Mouse (Mus musculus): ENCODE data around the gene Auts2.

Auts2 gene

DNA sequence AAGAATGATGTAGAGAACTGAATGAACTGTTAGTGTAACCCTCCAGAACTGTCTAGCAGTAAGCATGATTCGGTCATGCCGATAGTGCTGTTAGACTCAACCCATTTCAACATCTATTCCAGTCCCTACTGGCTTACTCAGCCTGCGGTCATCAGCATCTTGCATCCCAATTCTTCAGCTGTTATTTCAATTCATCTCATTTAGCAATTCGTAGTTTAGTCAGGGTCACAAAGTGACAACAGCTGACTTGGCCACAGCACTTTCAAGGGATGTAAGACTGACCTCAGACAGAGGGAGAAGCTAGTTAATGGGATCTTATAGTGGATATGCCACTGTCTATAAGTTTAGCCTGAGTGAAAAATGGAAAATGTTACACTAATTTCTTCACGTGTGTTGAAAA is 936.4 kb downstream of the Auts2 start:
- no peak for DNase-seq (ENCODE audit: low spot score)

DNA sequence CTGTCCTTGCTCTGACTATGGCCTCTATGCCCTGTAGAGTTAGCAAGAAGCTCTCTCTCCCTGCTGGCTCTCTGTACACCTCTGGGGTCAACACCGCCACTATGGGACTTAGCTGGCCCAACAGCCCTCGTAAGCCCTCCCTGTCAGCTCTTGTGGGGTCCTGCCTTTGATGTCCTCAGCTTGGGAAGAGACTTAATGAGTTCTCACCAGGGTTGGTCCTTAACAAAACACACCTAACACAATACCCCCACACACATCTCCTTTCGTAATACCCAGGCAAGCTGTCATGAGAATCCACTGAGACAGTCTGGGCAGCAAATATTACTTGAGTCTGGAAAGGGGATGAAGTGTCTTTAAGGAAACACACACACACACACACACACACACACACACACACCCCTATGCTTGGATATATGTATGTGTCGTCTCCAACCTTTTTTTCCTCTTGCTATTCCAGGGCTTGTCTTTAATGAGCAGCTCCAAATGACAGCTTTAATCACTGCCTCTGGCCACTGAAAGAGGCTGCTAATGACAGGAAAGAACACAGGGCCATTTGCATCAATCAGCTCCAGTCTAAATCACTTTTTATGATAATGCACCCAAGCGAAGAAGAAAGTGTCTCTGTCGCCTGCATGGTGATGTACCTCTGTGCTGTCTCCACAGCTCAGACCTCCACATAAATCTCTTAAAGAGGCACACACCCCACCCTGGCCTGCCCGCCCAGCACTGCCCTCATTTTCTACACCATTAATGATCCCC is 941.0 kb downstream of the Auts2 start:
- no peak for DNase-seq (ENCODE audit: low spot score)

DNA sequence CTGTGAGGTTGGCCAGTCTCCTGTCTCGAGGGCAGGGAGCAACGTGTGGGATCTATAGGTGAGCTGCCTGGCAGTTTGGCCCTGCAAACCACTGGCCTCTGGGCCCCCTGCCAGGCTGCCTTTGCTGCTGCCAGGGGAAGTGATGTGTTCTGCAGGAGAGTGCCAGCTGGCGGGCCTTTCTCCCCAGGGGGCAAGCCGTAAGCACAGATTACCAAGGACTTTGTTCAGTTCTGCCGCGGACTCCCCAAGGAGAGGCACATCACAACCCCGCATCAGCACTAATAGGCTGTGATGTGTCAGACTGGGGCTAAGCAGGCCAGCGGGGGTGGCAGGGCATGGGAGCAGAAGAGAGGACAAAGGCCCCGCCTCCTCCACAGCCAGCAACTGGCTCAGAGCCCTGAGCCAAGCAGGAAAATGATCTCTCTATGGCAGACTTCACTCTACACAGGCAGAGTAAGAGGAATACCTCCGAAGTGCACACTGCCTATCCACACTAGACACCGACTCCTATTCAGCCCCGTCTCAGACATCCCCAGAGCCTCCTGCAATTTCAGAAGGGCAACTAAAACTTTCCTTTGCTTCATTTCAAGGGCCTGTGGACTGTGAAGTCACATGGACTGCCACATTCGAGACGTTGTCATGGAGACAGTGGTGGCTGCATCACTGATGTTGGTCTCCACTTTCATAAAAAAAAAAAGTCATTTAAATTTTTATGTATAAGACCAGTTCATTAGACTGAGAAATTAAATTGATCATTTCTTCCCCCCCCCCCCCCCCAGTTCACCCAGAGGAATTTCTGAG is 942.6 kb downstream of the Auts2 start:
- DNase-seq (ENCODE audit: low spot score) = no peak

DNA sequence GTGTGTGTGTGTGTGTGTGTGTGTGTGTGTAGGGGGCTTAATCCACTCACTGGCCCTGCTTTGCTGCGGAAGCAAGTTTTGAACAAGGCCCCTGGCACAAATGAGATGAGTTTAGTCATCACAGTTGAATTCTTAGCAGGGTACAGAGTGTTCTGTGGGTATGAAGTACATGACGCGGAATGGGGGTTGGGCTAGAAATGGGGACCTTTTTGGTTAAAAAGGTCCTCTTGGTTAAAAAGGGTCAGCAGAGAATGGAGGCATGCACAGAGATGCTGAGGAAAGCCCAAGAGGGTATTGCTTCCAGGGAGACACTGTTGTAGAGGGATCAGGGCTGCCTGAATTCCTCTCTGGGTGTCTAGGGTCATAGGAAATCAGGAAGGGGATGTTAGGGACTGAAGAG is 945.6 kb downstream of the Auts2 start:
- DNase-seq (ENCODE audit: low spot score) = no peak

DNA sequence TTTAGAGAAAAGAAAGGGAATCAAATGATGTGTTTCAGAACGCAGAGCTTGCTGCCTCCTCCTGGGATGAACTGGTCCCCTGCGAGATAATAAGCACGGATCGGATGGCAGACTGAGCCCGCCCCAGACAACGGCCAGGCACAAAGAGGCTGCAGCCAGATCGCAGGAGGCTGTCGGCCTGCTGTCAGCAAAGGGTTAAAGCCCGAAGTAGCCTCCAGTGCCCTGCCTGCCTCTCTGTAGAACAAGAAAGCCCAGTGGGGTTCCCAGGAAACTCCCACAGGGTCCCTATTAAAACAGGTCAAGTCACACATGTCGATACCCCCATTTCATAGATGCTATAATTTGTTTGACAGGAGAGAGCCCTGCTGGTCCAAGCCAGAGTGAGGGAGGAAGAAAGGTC is 946.6 kb downstream of the Auts2 start:
- no peak for DNase-seq (ENCODE audit: low spot score)

DNA sequence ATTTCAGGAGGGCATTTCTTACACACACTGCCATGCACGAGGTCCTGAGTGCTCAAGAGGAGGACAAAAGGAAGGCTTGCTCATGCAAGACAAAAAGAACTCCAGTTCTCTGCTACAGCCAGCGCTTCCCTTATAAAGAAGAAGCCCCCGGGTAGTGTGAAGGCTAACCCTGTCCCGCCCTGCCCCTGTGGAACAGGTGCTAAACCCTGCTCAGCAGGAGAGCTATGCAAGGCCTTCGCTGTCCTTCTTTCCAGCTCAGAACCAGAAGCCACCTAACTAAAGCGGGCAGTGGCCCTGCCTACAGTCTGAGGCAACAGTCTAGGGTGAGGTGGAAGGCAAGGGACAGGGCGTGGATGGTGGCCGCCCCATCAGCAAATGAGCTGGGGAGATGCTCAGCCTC is 947.4 kb downstream of the Auts2 start:
- DNase-seq (ENCODE audit: low spot score) = no peak

DNA sequence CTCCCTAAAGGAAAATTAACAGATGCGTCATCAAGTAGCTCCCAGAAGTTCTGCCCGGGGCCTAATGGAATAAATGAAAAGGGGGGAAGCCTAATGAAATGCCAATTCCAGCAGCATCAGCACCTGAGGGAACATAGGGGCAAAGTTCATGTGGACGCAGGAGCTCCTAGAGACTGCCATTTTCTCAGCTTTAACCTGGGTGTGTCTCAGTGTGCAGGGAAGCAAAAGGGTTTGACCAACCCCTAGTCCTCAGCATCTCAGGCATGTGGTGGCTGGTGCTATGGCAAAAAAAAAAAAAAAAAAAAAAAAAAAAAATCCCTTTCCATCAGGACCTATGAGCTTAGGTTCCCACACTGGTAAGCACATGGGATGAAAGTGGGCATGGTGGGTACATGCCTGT is 948.5 kb downstream of the Auts2 start:
- no peak for DNase-seq (ENCODE audit: low spot score)

DNA sequence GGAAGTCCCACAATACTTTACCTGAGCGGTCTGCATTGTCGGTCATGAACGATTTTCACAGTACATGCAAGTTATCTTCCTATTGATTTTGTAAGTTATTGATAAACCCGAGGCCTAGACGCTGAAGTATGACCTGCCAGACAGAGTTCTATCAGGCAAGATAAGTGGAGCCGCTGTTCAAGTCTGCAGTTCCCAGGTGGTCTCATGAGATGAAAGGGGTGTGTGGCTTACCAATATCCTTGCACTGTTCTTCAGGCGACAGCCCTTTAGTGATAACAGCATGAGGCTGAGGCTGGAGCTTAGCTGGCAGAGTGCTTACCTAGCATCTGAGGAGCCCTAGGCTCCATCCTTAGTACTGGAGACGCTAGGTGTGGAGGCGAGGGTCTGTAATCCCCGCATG is 949.9 kb downstream of the Auts2 start:
- DNase-seq (ENCODE audit: low spot score) = no peak

DNA sequence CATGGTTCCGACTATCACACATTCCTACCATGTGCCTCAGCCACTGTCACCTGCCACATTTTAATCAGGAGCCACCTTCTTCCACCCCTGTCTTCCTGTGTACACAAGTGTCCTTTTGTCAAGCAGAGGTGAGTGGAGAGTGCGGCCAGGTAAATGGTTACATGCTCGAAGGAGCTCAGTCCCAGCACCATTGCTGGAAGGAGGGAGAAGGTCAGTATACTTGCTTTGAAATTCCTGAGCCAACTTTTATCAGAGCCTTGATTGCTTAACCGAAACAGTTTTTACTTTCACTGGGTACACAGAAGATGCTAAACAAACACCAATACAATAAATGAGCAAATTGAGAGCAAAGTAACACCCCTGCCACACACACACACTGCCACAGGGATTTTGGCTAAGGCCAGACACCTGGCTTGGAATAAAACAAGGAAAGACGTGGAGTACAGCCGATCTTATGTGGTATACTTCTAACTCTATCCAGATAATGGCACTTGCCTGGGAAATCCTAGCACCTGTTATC is 953.1 kb downstream of the Auts2 start:
- DNase-seq (ENCODE audit: low spot score) = no peak

DNA sequence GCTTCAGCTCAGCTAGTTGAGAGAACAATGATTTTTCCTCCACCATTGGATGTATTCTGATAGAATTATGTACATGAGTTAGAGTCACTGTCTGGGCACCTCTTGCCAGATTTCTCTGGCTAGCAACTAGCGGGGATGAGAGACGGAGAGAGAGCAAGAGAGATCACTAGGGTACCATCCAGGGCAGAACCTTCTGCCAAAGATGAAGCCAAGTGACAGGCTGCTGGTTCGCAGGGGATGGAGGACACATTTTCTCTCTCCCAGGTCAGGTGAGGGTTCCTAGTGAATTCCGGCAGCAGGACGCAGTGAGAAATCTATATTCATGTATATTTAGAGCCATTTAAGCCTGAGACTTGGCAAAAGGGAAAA is 956.8 kb downstream of the Auts2 start:
- no peak for DNase-seq (ENCODE audit: low spot score)

DNA sequence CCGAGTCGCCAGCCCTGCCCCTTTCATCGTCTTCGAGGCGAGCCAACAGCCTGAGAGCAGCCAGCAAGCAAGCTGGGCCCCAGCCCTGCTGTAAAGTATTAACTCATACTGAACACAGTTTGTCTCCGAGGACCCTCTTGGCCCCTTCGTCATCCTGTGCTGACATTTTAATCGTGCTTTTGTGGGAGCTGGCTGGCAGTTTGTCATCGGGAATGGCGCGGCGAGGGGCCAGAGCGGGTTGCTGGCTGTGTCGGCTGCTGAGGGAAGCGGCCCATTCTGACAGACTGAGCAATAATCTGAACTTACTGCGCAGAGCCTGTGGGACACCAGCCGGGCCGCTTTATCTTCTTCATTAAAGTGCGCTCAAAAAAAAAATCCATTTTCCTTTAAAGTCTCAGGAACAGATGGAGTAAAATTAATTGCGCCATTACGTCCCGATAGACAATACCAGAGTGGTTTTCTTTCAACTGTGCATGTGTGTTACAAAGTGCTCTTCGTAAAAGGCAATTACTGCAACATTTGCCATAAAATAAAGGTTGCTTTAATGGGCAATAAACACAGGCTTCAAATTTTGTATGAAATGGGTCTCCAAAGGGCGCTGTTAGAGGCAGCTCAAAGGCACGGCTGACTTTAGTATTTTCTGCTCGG is 957.3 kb downstream of the Auts2 start:
- no peak for DNase-seq (ENCODE audit: low spot score)

DNA sequence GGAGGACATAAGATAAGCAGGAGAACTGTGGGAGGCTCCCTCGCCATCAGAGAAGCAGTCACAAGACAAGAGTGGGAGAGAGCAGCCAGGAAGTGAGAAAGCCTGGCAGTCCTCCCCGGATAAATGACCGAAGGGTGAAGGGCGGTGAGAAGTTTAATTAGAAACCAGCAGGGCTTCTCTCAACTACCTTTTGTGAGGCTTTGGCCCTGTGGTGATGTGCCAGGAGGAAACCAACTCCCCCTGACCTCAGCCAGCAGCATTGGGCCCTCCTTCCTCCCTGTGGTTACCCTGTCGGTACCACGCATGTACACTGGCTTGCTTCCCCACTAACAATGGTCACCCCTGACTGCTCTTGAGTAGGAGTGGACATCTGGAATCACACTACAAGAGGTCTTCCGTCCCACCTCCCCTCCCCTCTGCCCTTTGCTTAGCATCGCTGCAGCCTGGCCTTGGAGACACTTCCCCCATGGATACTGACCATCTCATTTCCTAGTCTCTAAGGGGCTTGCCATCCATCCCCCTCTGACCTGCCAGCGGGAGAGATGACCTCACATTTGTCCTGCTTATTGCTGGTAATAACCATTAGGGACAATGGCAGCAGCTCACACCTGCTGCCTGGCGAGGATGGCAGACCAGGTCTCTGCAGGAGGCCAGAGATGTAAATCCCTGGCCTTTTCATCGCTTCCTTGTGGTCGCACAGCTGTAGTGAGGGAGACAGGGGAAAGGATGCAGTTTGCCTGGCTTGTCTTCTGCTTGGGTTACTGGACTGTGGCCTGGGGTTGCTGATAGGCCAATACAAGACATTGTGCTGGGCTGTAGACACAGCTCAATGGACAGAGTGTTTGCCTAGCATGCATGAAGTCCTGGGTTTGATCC is 958.6 kb downstream of the Auts2 start:
- no peak for DNase-seq (ENCODE audit: low spot score)

DNA sequence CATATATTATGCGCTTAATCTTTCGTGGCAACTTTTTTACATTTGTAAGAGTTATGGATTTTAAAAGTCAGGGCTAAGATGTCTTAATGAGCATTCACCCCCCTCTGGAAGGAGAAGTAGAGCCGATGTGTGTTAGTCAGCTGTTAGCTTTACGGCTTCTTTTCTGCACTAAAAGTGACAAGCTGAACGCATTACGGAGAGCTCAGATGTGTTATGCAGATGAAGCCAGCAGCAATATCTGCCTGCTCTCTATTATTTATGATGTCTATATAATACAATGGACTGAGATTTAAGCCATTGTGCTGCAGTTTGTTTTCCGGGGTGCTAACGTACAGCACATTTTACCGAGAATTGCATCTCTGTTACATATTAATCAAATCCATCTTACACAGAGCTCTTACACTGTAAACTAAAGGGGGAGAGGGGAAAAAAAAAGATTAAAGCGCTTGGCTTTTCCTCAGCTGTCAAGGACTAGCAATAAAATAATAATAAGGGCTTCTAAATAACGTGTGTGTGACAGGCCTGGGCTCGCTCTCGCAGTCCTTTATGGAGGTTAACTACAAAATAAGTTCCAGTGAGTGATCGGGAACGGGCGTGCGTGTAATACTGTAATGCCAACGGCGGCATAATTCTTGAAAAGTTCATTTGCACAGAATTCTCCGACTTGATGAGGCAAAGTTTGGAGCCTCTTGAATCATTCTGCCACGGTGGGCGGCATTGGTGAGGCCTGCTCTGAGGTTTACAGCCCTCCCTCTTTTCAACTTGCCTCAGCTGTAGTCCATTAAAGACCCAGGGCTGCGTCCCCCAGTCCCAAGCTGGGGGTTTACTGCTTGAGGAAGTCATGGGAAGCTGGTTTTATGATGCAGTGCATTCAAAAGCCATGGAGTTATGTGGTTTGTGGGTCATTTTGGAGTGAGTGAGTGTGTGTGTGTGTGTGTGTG is 961.8 kb downstream of the Auts2 start:
- no peak for DNase-seq (ENCODE audit: low spot score)

DNA sequence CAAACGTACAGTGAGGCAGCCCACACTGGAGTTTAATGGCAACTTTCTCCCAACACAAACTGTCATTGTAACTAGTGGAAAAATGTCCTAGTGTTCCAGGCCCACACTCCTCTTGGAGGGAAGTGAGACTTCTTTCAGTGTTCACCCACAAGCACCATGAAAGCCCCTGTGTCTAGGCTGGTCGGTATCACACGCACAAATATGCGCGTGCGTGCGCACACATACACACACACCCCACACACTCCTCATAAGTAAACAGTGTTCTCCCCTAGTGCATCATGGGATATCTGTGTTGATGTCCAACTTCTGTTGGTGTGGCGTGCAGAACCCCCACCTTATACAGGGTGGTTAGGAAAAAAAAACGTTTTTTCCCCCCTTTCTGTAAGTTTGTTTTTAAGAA is 964.4 kb downstream of the Auts2 start:
- no peak for DNase-seq (ENCODE audit: low spot score)

DNA sequence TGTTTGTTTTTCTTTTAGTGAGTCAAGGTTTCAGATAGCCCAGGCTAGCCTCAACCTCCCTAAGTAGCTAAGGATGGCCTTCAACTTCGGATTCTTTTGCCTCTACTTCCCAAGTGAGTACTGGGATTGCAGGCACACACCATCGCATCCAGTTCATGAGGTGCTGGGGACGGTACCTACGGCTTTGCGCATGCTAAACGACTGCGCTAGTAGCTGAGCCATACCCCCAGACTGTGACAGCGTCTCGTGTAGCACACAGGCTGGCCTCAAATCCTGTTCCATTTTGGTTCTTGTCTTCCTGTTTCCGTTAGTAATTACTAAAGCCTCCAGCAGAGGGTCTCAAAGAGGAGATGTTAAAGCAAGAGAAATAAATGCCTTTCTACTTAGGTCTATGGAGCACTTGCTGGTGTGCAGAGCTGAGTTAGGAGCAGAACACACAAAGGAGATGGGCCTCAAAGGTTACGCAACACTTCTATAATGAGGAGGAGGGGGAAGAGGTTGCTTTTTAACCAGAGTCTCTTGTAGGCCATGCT is 967.3 kb downstream of the Auts2 start:
- no peak for DNase-seq (ENCODE audit: low spot score)

DNA sequence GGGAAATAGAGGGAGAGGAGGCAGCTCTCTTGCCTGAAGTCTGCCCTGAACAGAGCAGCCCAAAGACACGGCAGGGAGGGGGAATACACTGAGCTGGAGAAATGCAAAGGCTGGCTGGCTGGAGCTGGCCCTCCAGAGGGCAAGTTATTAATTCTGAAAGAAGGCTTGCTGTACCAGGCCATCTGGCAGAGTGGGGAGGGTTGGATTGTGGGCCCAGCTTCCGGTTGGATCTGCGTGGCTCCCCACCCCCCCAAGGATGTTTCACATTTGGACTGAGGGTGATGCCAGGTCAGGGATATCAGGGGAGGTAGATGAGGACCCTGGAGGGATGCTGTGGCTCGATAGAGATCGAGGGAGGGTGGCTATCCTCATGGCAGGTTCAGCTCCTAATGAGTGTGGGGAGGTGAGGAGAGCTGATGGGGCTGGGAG is 968.0 kb downstream of the Auts2 start:
- no peak for DNase-seq (ENCODE audit: low spot score)

DNA sequence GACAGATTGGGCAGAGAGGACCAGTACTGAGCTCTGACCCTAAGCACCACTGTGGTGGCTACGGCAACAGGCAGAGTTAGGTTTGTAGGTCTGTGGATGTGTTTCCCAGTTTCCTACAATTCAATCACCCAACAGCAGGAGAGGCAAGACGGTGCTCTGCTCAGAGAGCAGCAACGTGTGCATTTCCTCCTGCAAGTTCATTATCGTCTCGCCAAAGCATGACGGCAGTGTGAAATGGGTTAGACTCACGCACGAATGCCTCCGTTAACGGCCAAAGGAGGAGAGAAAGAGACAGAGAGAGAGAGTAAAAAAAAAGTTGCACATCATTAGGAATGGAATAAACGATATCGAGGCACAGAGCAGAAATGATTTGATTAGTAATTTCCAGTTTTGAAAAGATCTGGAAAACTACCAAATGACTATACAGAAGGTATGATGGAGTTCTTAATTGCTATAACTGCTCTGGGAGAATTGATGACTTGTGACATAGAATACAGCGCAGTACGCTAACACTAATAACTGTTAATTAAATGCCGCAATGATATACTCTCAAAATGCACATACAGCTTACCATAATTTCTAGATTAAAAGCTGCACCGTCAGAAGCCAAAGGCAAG is 968.6 kb downstream of the Auts2 start:
- DNase-seq (ENCODE audit: low spot score) = no peak

DNA sequence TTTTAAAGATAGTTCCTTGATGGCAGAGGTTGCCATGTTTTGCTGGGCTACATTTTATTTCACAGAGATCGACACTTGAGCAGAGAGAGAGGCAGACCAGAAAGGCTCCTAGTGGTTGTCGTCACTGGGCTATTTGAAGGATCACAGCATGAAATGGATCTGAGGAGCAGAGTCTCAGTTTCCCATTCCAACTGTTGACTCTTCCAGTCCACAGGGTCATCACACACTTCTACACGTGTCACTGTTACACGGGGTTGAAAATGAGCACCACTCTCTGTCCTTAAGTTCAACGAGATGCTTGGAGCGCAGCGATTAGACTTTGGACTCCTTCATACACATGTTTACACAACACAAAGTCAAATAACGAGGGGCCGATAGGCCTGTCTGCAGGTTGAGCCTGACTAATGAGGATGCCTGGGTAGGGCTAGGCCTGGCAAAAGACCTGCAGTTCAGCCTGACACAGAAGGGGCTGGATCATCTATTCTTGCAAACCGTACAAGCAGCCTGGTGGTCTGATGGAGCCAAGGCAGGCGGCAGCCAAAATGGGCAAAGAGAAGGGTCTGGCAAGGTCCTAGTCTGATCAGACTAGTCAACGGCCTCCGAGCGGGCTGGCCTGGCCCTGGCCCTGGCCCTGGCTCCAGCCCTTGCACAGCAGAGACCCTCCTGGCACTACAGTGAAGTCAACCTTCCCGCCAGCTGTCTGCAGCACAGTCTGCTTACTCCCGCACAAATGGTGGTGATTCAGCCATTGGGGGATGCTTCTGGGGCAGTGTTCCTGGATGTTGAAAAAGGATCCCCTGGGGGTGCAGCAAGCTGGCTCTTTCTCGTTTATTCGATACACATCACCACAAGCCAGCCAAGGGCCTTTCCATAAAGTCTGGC is 969.6 kb downstream of the Auts2 start:
- no peak for DNase-seq (ENCODE audit: low spot score)

DNA sequence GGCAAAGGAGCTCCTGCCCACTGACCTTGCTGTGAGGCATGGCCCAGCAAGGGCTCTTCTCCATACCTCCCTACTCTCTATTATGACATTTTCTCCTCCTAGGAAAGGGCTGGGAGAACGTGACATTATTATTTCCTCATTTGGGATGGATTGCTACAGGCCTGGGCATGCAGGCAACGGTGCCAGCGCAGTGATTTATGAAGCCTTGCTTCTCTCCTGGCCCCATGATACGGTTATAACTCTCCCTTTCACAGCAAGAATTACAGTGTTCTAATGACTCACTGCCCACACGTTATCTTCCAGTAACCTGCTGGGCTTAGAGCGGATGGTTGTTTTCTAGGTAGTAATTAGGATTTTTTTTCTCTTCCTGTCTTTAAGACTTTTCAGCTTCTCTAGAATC is 977.1 kb downstream of the Auts2 start:
- no peak for DNase-seq (ENCODE audit: low spot score)

Data from layer of hippocampus, adult 9-10 months (tissue).